Mouse (Mus musculus): ENCODE results near the gene Sncg. TPM values are rescaled to one million over a fixed set of nuclear protein-coding genes. Genes with fewer than 3 reads are reported as not detected.
A peak's percentile ranks its signal among the peaks of the same experiment; 100 is the strongest.

The Sncg gene
- polyA plus RNA-seq, 1 experiment from 2014 or later, result 29.0 TPM

DNA sequence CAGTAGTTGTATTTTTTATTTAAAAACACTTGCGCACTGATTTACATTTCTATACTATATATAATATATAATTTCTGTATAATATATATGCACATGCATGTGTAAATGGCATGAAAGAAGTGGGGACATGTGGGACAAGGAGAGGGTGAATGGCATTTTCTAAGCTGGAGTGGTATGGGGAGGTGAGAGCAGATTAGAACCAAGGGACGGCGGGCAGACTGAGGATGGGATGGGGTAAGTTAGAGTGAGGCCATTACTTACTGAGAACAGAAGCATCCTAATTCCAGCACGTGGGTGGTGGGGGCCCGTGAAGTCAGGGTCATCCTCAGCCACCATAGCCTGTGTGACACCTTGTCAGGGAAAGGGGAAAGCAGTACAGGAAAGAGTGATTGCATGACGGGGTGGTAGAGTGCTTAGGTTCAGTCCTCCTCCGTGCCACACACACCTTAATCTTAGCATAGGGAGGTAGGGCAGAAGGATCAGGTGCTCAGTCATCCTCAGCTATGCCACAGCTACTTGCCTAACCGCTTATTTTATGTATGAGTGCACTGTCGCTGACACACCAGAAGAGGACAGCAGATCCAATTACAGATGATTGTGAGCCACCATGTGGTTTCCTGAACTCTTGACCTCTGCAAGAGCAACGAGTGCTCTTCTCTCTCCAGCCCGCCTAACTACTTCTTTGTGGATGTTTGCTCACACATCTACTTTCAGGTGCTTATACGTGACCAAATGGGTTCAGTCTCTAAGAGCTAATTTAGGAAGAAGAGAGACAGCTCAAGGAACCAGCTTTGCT is 28.6 kb downstream of the Sncg start:
- 55% methylated on average over 12 of the region's 12 CpGs for WGBS
- ATAC-seq (ENCODE audit: low FRiP score, low TSS enrichment), result no peak
- no peak for TF ChIP-seq EP300 (optimal IDR thresholded peaks at IDR 0.05)
- TF ChIP-seq CTCF (IDR thresholded peaks at IDR 0.05; ENCODE audit: low read depth), result peak; percentile 55
- no peak overlapping the region for H3K27ac ChIP-seq (replicated peaks)
- no peaks in the 10 kb centered on the region for H3K27me3 ChIP-seq (ENCODE audit: control insufficient read depth, insufficient read depth, low read length)
- no peaks in the 10 kb centered on the region for H3K4me1 ChIP-seq (replicated peaks; ENCODE audit: control insufficient read depth, insufficient read depth)
- H3K9ac ChIP-seq (ENCODE audit: low read length), result no peak overlapping the region
- no peak overlapping the region for H3K4me2 ChIP-seq (replicated peaks; ENCODE audit: low read depth)
- H3K4me3 ChIP-seq (ENCODE audit: low read depth, low read length), result no peak overlapping the region
- H3K36me3 ChIP-seq (ENCODE audit: control insufficient read depth, insufficient read depth, low read length), result peaks cover 20% of the 10 kb centered on the region
- no peak for DNase-seq (ENCODE audit: low spot score)
- H3K9me3 ChIP-seq (ENCODE audit: control insufficient read depth, low read length), result no peaks in the 10 kb centered on the region

DNA sequence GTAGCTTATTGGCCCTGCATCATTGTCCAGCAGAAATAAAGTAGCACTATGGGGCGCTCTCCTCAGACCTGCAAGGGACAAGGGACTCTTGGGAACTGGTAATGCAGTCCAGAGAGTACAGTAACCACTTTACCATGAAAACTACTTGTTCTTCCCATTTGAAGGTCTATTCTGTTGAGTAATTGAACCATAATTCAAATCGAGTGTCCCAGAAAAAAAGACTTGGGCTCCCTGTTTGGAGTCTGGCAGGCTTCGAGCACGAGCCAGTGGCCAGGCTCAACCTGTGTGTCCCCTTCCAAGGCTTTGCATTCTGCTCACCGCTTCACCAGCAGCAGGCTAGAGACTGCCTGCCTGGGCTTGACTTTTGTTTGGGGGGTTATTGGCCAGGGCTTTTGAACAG is 30.2 kb downstream of the Sncg start:
- Histone ChIP-seq H3K9ac (ENCODE audit: low read length) (no peak overlapping the region), H3K4me3 (ENCODE audit: low read depth, low read length) (no peak overlapping the region), H3K4me2 (replicated peaks; ENCODE audit: low read depth) (no peak overlapping the region), H3K27ac (replicated peaks) (no peak overlapping the region), H3K4me1 (replicated peaks; ENCODE audit: control insufficient read depth, insufficient read depth) (no peaks in the 10 kb centered on the region), H3K27me3 (ENCODE audit: control insufficient read depth, insufficient read depth, low read length) (no peaks in the 10 kb centered on the region), H3K36me3 (ENCODE audit: control insufficient read depth, insufficient read depth, low read length) (peaks cover 20% of the 10 kb centered on the region), H3K9me3 (ENCODE audit: control insufficient read depth, low read length) (no peaks in the 10 kb centered on the region)
- TF ChIP-seq EP300 (optimal IDR thresholded peaks at IDR 0.05) (no peak), CTCF (IDR thresholded peaks at IDR 0.05; ENCODE audit: low read depth) (no peak)
- 82% methylated on average over 5 of the region's 5 CpGs for WGBS
- DNase-seq (ENCODE audit: low spot score), result no peak
- ATAC-seq (ENCODE audit: low FRiP score, low TSS enrichment), result no peak

DNA sequence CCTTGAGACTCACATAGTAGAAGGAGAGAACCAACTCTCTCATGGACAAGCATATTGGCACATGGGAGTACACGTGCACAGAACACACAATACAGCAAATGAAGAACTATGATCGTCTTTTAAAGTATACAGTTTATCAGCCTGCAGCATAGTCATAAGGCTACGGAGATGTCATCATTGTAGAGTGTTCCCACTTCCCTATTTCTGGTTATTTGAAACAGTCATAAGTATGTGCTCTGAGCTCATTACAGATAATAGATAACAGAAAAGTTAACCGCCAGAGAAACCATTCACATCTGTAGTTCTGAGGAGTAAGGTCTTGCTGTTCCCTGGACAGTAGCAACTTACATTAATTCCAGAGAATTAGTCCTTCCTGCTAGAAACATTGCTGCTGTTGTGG is 31.5 kb downstream of the Sncg start:
- 81% methylated on average over 4 of the region's 4 CpGs for WGBS
- peaks cover 20% of the 10 kb centered on the region for H3K36me3 ChIP-seq (ENCODE audit: control insufficient read depth, insufficient read depth, low read length)

DNA sequence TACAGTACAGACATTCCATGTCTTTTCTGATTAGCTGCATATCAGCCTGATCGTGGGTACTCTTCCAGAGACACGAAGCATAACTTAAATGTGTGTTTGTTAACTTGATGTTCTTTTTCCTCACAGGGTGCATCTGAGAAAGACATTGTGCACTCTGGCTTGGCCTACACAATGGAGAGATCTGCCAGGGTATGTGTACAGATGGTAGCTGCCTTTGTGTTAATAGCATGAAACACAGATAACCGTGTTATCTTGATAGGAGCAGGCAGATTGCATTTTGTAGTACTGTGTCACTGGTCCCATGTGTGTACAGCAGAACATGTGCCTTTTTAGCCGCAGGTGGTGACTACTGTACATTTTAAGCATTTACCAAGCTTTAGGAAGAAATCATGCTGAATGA is 32.6 kb downstream of the Sncg start:
- TF ChIP-seq EP300 (optimal IDR thresholded peaks at IDR 0.05) (no peak), CTCF (IDR thresholded peaks at IDR 0.05; ENCODE audit: low read depth) (no peak)
- Histone ChIP-seq H3K9me3 (ENCODE audit: control insufficient read depth, low read length) (no peaks in the 10 kb centered on the region), H3K4me1 (replicated peaks; ENCODE audit: control insufficient read depth, insufficient read depth) (no peaks in the 10 kb centered on the region), H3K4me3 (ENCODE audit: low read depth, low read length) (no peak overlapping the region), H3K27me3 (ENCODE audit: control insufficient read depth, insufficient read depth, low read length) (no peaks in the 10 kb centered on the region), H3K9ac (ENCODE audit: low read length) (no peak overlapping the region), H3K36me3 (ENCODE audit: control insufficient read depth, insufficient read depth, low read length) (peaks cover 24% of the 10 kb centered on the region), H3K27ac (replicated peaks) (no peak overlapping the region), H3K4me2 (replicated peaks; ENCODE audit: low read depth) (no peak overlapping the region)
- no peak for DNase-seq (ENCODE audit: low spot score)
- no peak for ATAC-seq (ENCODE audit: low FRiP score, low TSS enrichment)
- WGBS, result 85% methylated on average over 4 of the region's 4 CpGs

More for the DNA sequence above, 31.5 kb downstream of the Sncg start:
- ATAC-seq (ENCODE audit: low FRiP score, low TSS enrichment), result no peak
- no peak overlapping the region for H3K4me3 ChIP-seq (ENCODE audit: low read depth, low read length)
- H3K9me3 ChIP-seq (ENCODE audit: control insufficient read depth, low read length), result no peaks in the 10 kb centered on the region
- H3K27ac ChIP-seq (replicated peaks), result no peak overlapping the region
- no peaks in the 10 kb centered on the region for H3K4me1 ChIP-seq (replicated peaks; ENCODE audit: control insufficient read depth, insufficient read depth)
- no peak for DNase-seq (ENCODE audit: low spot score)
- H3K9ac ChIP-seq (ENCODE audit: low read length), result no peak overlapping the region
- no peak for TF ChIP-seq CTCF (IDR thresholded peaks at IDR 0.05; ENCODE audit: low read depth)
- H3K27me3 ChIP-seq (ENCODE audit: control insufficient read depth, insufficient read depth, low read length), result no peaks in the 10 kb centered on the region
- H3K4me2 ChIP-seq (replicated peaks; ENCODE audit: low read depth), result no peak overlapping the region

DNA sequence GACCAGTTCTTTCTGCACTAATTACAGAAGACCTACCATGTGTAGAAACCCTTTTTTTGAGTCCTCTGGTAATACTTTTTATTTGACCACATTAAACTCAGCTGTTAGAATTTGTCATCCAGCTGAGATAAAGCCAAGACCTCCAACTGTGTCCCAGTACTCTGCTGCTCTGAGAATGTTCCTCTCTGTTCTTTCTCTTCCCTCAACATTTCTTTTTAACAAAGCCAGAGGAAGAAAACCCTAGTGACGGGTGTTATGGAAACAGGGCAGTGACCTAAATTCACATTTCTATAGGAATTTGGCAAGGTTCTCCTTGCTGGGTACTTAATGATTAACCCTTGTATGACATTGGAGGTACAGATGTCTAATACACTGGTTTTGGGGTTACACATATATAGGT is 35.1 kb downstream of the Sncg start:
- H3K36me3 ChIP-seq (ENCODE audit: control insufficient read depth, insufficient read depth, low read length), result peaks cover 40% of the 10 kb centered on the region

DNA sequence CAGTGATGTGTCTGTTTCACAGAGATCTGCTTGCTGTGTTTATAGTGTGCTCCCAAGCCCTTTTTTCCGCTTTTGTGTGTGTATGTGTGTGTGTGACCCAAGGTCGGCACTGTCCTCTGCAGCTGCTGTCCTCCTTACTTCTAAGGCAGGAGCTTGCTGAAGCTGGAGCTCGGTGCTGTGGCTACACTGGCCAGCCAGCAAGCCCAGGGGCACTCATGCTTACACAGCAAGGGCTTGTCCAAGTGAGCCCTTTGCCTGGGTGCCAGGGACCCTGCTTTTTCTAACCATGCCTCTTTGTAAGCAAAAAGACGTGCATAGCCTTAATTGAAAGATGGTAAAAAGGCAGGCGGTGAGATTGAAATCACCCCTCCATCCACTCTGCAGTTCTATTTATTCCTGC is 42.1 kb downstream of the Sncg start:
- Histone ChIP-seq H3K27ac (replicated peaks) (no peak overlapping the region), H3K4me3 (ENCODE audit: low read depth, low read length) (no peak overlapping the region), H3K4me2 (replicated peaks; ENCODE audit: low read depth) (no peak overlapping the region), H3K36me3 (ENCODE audit: control insufficient read depth, insufficient read depth, low read length) (peaks cover 40% of the 10 kb centered on the region), H3K27me3 (ENCODE audit: control insufficient read depth, insufficient read depth, low read length) (no peaks in the 10 kb centered on the region), H3K9me3 (ENCODE audit: control insufficient read depth, low read length) (no peaks in the 10 kb centered on the region), H3K9ac (ENCODE audit: low read length) (no peak overlapping the region), H3K4me1 (replicated peaks; ENCODE audit: control insufficient read depth, insufficient read depth) (no peaks in the 10 kb centered on the region)
- ATAC-seq (ENCODE audit: low FRiP score, low TSS enrichment), result no peak
- DNase-seq (ENCODE audit: low spot score), result no peak
- WGBS, result 83% methylated on average over 5 of the region's 5 CpGs
- TF ChIP-seq CTCF (IDR thresholded peaks at IDR 0.05; ENCODE audit: low read depth) (no peak), EP300 (optimal IDR thresholded peaks at IDR 0.05) (no peak)

More for the DNA sequence above, 35.1 kb downstream of the Sncg start:
- no peak overlapping the region for H3K4me3 ChIP-seq (ENCODE audit: low read depth, low read length)
- H3K27me3 ChIP-seq (ENCODE audit: control insufficient read depth, insufficient read depth, low read length), result no peaks in the 10 kb centered on the region
- H3K4me1 ChIP-seq (replicated peaks; ENCODE audit: control insufficient read depth, insufficient read depth), result no peaks in the 10 kb centered on the region
- ATAC-seq (ENCODE audit: low FRiP score, low TSS enrichment), result no peak
- H3K9ac ChIP-seq (ENCODE audit: low read length), result no peak overlapping the region
- H3K27ac ChIP-seq (replicated peaks), result no peak overlapping the region
- WGBS, result 48% methylated on average over 1 of the region's 1 CpGs
- TF ChIP-seq CTCF (IDR thresholded peaks at IDR 0.05; ENCODE audit: low read depth) (no peak), EP300 (optimal IDR thresholded peaks at IDR 0.05) (no peak)
- H3K4me2 ChIP-seq (replicated peaks; ENCODE audit: low read depth), result no peak overlapping the region
- H3K9me3 ChIP-seq (ENCODE audit: control insufficient read depth, low read length), result no peaks in the 10 kb centered on the region
- DNase-seq (ENCODE audit: low spot score), result no peak

Data from stomach, postnatal 0 days (tissue).